Mouse (Mus musculus) heart, postnatal 0 days (tissue): ENCODE data around the gene Commd1.

Source experiments
- CTCF ChIP-seq: IDR thresholded peaks from 2 replicates; pipeline ENCODE4 v1.5.1; 2016; ENCODE audit warnings: antibody characterized with exemption, control low read depth, low read depth
- EP300 ChIP-seq: IDR thresholded peaks from 2 replicates; pipeline ENCODE4 v1.6.1; 2016; ENCODE audit warnings: antibody characterized with exemption, low read depth

DNA sequence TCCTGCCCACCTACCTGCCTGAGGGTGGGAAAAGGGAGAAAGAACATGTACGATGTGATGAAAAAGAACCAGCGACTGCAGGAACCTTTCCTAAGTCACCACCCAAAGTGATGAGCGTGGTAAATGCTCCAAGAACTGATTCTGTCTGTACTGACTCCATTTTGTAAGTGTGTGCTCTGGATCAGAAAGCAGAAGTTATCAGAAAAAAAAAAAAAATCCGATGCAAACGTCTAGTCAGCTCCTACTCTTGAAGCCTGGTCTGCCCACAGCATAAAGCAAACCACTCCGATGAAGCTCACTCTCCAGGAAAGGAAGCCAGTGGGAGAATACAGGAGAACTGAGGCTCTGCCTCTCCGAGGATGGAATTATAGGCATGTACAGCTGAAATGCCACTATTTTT is 29.5 kb downstream of the Commd1 start:
- TF ChIP-seq CTCF (no peak), EP300 (no peak)
